Mouse (Mus musculus) liver, embryonic 14.5 days (tissue): ENCODE measurements around the gene Yap1. TPM values are rescaled to one million over a fixed set of nuclear protein-coding genes. Genes with fewer than 3 reads are reported as not detected.
"Not testable (repeated sequence)": the region's sequence is repeated elsewhere in the genome, so short reads cannot be mapped to it uniquely, and the experiment has no call there.

Experiments
- ATAC-seq: fragments of 200-750 bp; cut with Nextera tagmentation; 2 replicates; pipeline ENCODE4 v1.8.0; 2017; ENCODE audit warnings: moderate number of reproducible peaks, mild to moderate bottlenecking, moderate library complexity; ENCODE audit not compliant: insufficient read depth
- DNase-seq, 3 experiments: peaks; one replicate each; pipeline ENCODE4 v3.0.0-alpha.2; 2012 to 2013; ENCODE audit warnings: low read depth in 3 of 3, low spot score in 3 of 3
- H3K27ac ChIP-seq: fragments of 300-500 bp; sonication (generic); 2 replicates; pipeline ENCODE4 v1.5.1; 2014; ENCODE audit warnings: moderate library complexity, mild to moderate bottlenecking, control low read depth, inconsistent platforms
- H3K27me3 ChIP-seq: fragments of 300-500 bp; sonication (generic); 2 replicates; pipeline ENCODE4 v1.6.1; 2014; ENCODE audit warnings: mild to moderate bottlenecking, low read length, moderate library complexity; ENCODE audit not compliant: control insufficient read depth, insufficient read depth
- H3K36me3 ChIP-seq: fragments of 300-500 bp; sonication (generic); replicated peaks from 2 replicates; pipeline ENCODE4 v1.6.1; 2014; ENCODE audit warnings: low read depth; ENCODE audit not compliant: control insufficient read depth, insufficient read depth
- H3K4me1 ChIP-seq, 2 experiments: fragments of 200-500 bp in 1 of 2; fragments of 300-500 bp in 1 of 2; sonication (generic) in 1 of 2; replicated peaks; 2 replicates each; pipeline ENCODE4 v1.6.1; 2012 to 2014; ENCODE audit warnings: antibody characterized with exemption in 1 of 2, inconsistent platforms in 1 of 2, low read length in 1 of 2; ENCODE audit not compliant: control insufficient read depth in 2 of 2, insufficient read depth in 2 of 2
- H3K4me2 ChIP-seq: fragments of 300-500 bp; sonication (generic); 2 replicates; pipeline ENCODE4 v1.6.1; 2014; ENCODE audit warnings: low read depth, mild to moderate bottlenecking, control low read depth, moderate library complexity
- H3K4me3 ChIP-seq, 2 experiments: fragments of 200-500 bp in 1 of 2; fragments of 300-500 bp in 1 of 2; sonication (generic) in 1 of 2; 2 replicates each; pipeline ENCODE4 v1.5.1; 2012 to 2014; ENCODE audit warnings: low read depth in 2 of 2, low read length in 2 of 2, mild to moderate bottlenecking in 2 of 2, control low read depth in 1 of 2, inconsistent platforms in 1 of 2, moderate library complexity in 1 of 2; ENCODE audit not compliant: insufficient read depth in 1 of 2
- H3K9ac ChIP-seq: fragments of 300-500 bp; sonication (generic); replicated peaks from 2 replicates; pipeline ENCODE4 v1.6.1; 2014; ENCODE audit warnings: mild to moderate bottlenecking, control low read depth, moderate library complexity
- H3K9me3 ChIP-seq: fragments of 300-500 bp; sonication (generic); 2 replicates; pipeline ENCODE4 v1.6.1; 2016; ENCODE audit warnings: low read length, mixed read lengths; ENCODE audit not compliant: control insufficient read depth
- CTCF ChIP-seq: IDR thresholded peaks from 2 replicates; pipeline ENCODE4 v1.5.1; 2016; ENCODE audit warnings: antibody characterized with exemption, low read depth, control low read depth
- EP300 ChIP-seq: IDR thresholded peaks from 2 replicates; pipeline ENCODE4 v1.6.1; 2016; ENCODE audit warnings: antibody characterized with exemption, low read depth
- WGBS: fragments of 180-500 bp; shearing (Covaris S2); extraction: QIAGEN DNeasy Blood & Tissue Kit; methylation state at CpG from one replicate; pipeline ENCODE4 v1.1.7; 2014; ENCODE audit not compliant: insufficient replicate concordance; 5-methylcytosine and 5-hydroxymethylcytosine counted together
- polyA plus RNA-seq, 2 experiments: library from polyadenylated mRNA; depleted of rRNA in 1 of 2; stranded (reverse) in 1 of 2; unstranded in 1 of 2; fragments of >200 nt; fragmentation: Nextera tagmentation in 1 of 2; extraction: Ambion mirVana in 1 of 2; gene quantifications; 2 replicates each; pipeline versions ENCODE4 v1.2.1 to v1.2.3; 2012 to 2014

Gene Yap1
- polyA plus RNA-seq, 2 experiments = 2.9 to 4.1 TPM

DNA sequence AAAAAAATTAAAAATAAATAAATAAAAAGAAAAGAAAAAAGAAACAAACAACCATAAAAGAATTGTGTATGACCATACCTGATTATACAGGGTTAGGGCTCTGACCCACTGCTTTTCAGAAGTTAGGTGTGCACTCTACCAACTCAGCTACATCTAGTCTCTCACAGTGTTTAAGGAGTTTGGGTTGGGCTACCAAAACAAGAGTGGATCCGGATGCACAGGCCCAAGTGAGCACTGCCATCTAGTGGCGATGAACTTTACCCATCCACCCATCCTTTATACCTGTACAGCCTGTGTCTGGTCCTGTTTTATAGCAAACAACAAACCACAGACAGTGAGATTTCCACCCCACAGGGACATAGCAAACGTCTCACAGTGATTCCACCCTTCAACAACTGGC lies 106.9 kb downstream of the Yap1 start:
- no peak overlapping the region for H3K4me3 ChIP-seq
- H3K36me3 ChIP-seq = no peaks in the 10 kb centered on the region
- no peak overlapping the region for H3K9ac ChIP-seq
- DNase-seq (peak; percentile 19 to 39 (median 31)), ATAC-seq (peak; percentile 58; the same call in 1 of the 2 replicates)
- H3K9me3 ChIP-seq = no peaks in the 10 kb centered on the region
- no peak overlapping the region for H3K27ac ChIP-seq
- TF ChIP-seq CTCF (peak; percentile 90), EP300 (no peak)
- no peak overlapping the region for H3K4me2 ChIP-seq
- H3K4me1 ChIP-seq = no peaks in the 10 kb centered on the region; a peak in 1 of 4 replicates
- WGBS = 1% methylated on average over 3 of the region's 3 CpGs
- no peaks in the 10 kb centered on the region for H3K27me3 ChIP-seq

DNA sequence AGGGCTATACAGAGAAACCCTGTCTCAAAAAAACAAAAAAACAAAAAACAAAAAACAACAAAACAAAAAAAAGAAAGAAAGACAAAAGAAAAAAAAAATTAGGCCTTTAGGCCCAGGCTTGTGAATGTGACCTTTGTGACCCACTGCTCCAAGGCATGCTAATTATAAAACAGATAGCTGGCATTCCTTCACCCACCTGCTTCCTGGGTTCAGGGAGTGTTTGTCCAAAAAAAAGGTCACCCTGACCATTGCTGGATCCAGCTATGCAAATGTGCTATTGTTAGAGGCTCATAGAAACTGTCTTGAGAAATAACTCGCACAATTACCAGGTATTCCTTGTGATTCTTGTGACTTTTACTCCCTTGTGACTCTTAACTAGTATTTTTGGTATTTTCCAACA lies 112.6 kb downstream of the Yap1 start:
- not testable (repeated sequence) for H3K27ac ChIP-seq, H3K4me1 ChIP-seq, H3K4me2 ChIP-seq, H3K9me3 ChIP-seq, H3K27me3 ChIP-seq, H3K9ac ChIP-seq, ATAC-seq, DNase-seq, H3K36me3 ChIP-seq, H3K4me3 ChIP-seq
- 72% methylated on average over 1 of the region's 1 CpGs for WGBS

DNA sequence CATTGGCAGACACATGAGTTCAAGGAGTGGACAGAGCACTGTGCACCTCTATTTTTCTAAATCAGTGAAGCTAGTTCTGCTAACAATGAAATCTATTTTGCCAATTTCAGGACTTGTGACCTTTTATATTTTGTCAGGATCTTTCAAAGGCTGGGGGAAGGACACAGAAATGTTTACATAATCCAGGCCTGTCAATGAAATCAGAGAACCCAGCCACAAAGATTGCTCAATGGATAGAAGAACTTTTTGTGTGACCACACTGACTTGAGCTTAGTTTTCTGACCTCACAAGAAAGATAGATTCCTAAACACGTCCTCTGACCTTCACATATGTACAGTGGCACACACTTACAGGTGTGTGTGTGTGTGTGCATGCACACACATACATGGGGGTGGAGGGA lies 113.2 kb downstream of the Yap1 start:
- Histone ChIP-seq H3K9ac (no peak overlapping the region), H3K27ac (no peak overlapping the region), H3K4me3 (no peak overlapping the region), H3K4me1 (no peaks in the 10 kb centered on the region), H3K27me3 (no peaks in the 10 kb centered on the region), H3K36me3 (no peaks in the 10 kb centered on the region), H3K4me2 (no peak overlapping the region), H3K9me3 (no peaks in the 10 kb centered on the region)
- WGBS = 25% methylated on average over 1 of the region's 1 CpGs
- TF ChIP-seq CTCF (no peak), EP300 (no peak)
- DNase-seq = no peak
- ATAC-seq = no peak

DNA sequence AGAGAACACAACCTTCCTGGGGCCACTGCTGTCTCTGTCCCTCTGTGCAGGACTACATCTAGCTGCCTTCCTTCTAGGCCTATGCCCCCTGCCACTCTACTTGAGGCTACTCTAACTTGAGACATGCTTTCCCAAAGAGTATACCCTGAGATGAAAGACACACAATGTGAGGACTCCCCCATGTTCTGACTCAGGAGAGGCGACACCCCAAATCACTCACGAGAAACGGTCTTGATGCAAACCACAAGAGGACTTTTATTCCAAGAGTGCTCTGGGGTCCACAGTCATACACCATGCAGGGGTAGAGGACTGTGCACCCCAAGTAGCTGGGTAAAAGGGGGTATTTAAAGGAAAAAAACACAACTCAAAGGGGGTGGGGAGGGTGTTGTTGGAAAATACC lies 120.0 kb downstream of the Yap1 start:
- no peak overlapping the region for H3K9ac ChIP-seq
- H3K4me1 ChIP-seq = no peaks in the 10 kb centered on the region
- H3K36me3 ChIP-seq = no peaks in the 10 kb centered on the region
- DNase-seq (no peak), ATAC-seq (no peak)
- no peak overlapping the region for H3K4me2 ChIP-seq
- H3K9me3 ChIP-seq = no peaks in the 10 kb centered on the region; the same call in 1 of the 2 replicates
- no peak overlapping the region for H3K27ac ChIP-seq
- 81% methylated on average over 3 of the region's 3 CpGs for WGBS
- H3K4me3 ChIP-seq = no peak overlapping the region
- TF ChIP-seq CTCF = no peak
- TF ChIP-seq EP300 = no peak
- no peaks in the 10 kb centered on the region for H3K27me3 ChIP-seq

DNA sequence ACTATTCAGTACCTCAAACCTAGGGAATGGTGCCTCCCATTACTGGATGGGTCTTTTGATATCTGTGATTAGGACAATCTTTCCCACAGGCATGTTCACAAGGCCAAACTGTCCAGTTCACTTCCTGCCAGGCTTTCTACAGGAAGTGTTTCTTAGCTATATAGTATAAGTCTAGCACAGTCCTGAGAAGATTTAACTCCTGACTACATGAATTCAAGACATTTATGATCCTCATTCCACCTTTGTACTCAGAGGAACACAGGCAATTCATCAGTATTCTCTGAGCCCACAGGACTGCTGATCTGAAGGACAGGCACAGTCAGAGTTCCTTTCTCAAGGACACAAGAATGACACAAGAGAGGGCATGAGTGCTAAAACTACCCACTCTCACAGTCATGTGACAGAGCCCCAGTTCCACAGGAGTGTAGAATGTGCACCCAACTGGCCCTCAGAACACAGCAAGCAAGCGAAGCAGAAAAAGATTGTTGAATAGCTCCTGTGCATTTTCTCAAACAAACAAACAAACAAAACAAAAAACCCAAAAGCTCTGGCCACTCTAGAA lies 122.0 kb downstream of the Yap1 start:
- Histone ChIP-seq H3K27me3 (no peaks in the 10 kb centered on the region), H3K4me2 (no peak overlapping the region), H3K4me1 (no peaks in the 10 kb centered on the region), H3K27ac (no peak overlapping the region), H3K9ac (no peak overlapping the region), H3K36me3 (no peaks in the 10 kb centered on the region), H3K9me3 (no peaks in the 10 kb centered on the region; the same call in 1 of the 2 replicates), H3K4me3 (no peak overlapping the region)
- 59% methylated on average over 1 of the region's 1 CpGs for WGBS
- ATAC-seq = no peak
- no peak for DNase-seq
- TF ChIP-seq EP300 (no peak), CTCF (no peak)

Other genes starting within 250 kb of the Yap1 start
- gene Tmem123, start 240.6 kb downstream of the Yap1 start, polyA plus RNA-seq (2012; rRNA removed) = 17.7 and 23.3 TPM in 2 replicates
- 45.2 and 52.5 TPM in 2 replicates for gene Tmem123, start 240.6 kb downstream of the Yap1 start, polyA plus RNA-seq (2014; fragmentation: Nextera tagmentation; extraction: Ambion mirVana)
- gene Birc2, start 167.5 kb downstream of the Yap1 start, polyA plus RNA-seq (2012; rRNA removed) = 7.0 and 9.4 TPM in 2 replicates
- gene Birc2, start 167.5 kb downstream of the Yap1 start, polyA plus RNA-seq (2014; fragmentation: Nextera tagmentation; extraction: Ambion mirVana) = 13.1 and 14.1 TPM in 2 replicates
- 3.6 and 4.7 TPM in 2 replicates for gene Birc3, start 131.4 kb downstream of the Yap1 start, polyA plus RNA-seq (2012; rRNA removed)
- gene Birc3, start 131.4 kb downstream of the Yap1 start, polyA plus RNA-seq (2014; fragmentation: Nextera tagmentation; extraction: Ambion mirVana) = 4.7 and 6.1 TPM in 2 replicates
- gene Cfap300, start 38.2 kb upstream of the Yap1 start, polyA plus RNA-seq (2012; rRNA removed) = 0.25 and 0.51 TPM in 2 replicates
- gene Cfap300, start 38.2 kb upstream of the Yap1 start, polyA plus RNA-seq (2014; fragmentation: Nextera tagmentation; extraction: Ambion mirVana) = 0.64 and 1.3 TPM in 2 replicates
- 0.26 and 0.27 TPM in 2 replicates for gene Cep126, start 129.7 kb upstream of the Yap1 start, polyA plus RNA-seq (2012; rRNA removed)
- gene Cep126, start 129.7 kb upstream of the Yap1 start, polyA plus RNA-seq (2014; fragmentation: Nextera tagmentation; extraction: Ambion mirVana) = 0.19 and 0.30 TPM in 2 replicates